Mouse (Mus musculus) gastrocnemius, adult 2 months (tissue): ENCODE results near the gene Slc38a4. TPM values are rescaled to one million over a fixed set of nuclear protein-coding genes. Genes with fewer than 3 reads are reported as not detected.

ENCODE experiments used
- DNase-seq: peaks from one replicate; pipeline ENCODE4 v3.0.0; 2022
- H3K27ac ChIP-seq: fragments of 200-600 bp; 2 replicates; pipeline ENCODE4 v1.8.1; 2022; ENCODE audit warnings: mild to moderate bottlenecking
- H3K4me3 ChIP-seq: fragments of 200-600 bp; 2 replicates; pipeline ENCODE4 v1.8.1; 2022; ENCODE audit warnings: mild to moderate bottlenecking, moderate library complexity
- CTCF ChIP-seq: fragments of 200-600 bp; IDR thresholded peaks from 2 replicates; pipeline ENCODE4 v1.8.1; 2022; ENCODE audit warnings: antibody characterized with exemption, mild to moderate bottlenecking, moderate library complexity
- intact Hi-C: fragments of 180-260 bp; cut with DNase I; formaldehyde crosslinking; loops from one replicate; pipeline ENCODE4 v1.15.1; 2025
- total RNA-seq, 2 experiments: library from RNA; stranded (reverse); gene quantifications; 2 replicates each; pipeline ENCODE4 v1.2.3; 2021

Slc38a4 gene
- total RNA-seq, 2 experiments from 2014 or later, result 142 to 248 TPM

GRCm38 (mm10) chr15:96952488-96952887 is 103.3 kb downstream of the Slc38a4 start:
- Histone ChIP-seq H3K4me3 (no peak overlapping the region), H3K27ac (no peak overlapping the region)
- intact Hi-C loops, result no loop called here
- TF ChIP-seq CTCF, result no peak
- no peak for DNase-seq

GRCm38 (mm10) chr15:96951783-96952182 is 104.0 kb downstream of the Slc38a4 start:
- DNase-seq, result no peak
- Histone ChIP-seq H3K4me3 (no peak overlapping the region), H3K27ac (no peak overlapping the region)
- intact Hi-C loops, result no loop called here
- TF ChIP-seq CTCF, result no peak; the same call in 1 of the 2 replicates

GRCm38 (mm10) chr15:96948471-96948870 is 107.3 kb downstream of the Slc38a4 start:
- TF ChIP-seq CTCF, result peak; percentile 73
- Histone ChIP-seq H3K4me3 (no peak overlapping the region), H3K27ac (no peak overlapping the region)
- intact Hi-C loops, result no loop called here
- peak; percentile 63 for DNase-seq

Other genes starting within 250 kb of the Slc38a4 start
- 1 to 10 TPM; 1.3 to 1.6 TPM for gene Pced1b, start 191.2 kb upstream of the Slc38a4 start, total RNA-seq
- 1 to 10 TPM; 2.3 TPM for gene Amigo2, start 191.3 kb upstream of the Slc38a4 start, total RNA-seq